Mouse (Mus musculus) ES-Bruce4 (cell line): ENCODE measurements around the gene Kcnd1.

ENCODE experiments used
- CTCF ChIP-seq: IDR thresholded peaks from one replicate; pipeline ENCODE4 v1.8.1; 2011; ENCODE audit warnings: low read depth, low read length
- EP300 ChIP-seq: IDR thresholded peaks from 2 replicates; pipeline ENCODE4 v1.6.1; 2011; ENCODE audit warnings: low read depth, low read length; ENCODE audit not compliant: insufficient read depth
- POLR2A ChIP-seq: IDR thresholded peaks from one replicate; pipeline ENCODE4 v1.8.1; 2011; ENCODE audit warnings: low read length; ENCODE audit not compliant: insufficient read depth

DNA sequence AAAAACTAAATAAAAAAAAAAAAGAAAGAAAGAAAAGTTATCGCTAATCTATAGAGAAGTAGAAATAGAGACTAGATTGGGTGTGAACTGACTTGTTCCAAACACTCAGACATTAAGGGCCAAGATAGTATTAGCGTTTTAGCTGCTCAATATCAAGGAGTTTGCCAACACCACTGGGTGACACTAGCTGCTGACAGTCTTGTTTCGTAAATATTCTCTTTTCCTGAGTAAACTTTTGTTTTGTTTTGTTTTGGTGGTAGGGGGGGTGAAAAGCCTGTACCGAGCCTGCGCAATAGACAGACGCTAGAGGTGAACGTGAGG lies 18.7 kb downstream of the Kcnd1 start:
- TF ChIP-seq CTCF: no peak
- no peak for TF ChIP-seq EP300
- TF ChIP-seq POLR2A: no peak
